Mouse (Mus musculus): ENCODE measurements around the gene Ffar4. TPM values are rescaled to one million over a fixed set of nuclear protein-coding genes. Genes with fewer than 3 reads are reported as not detected.

Gene Ffar4
- polyA plus RNA-seq, 1 experiment from 2014 or later: not detected

GRCm38 (mm10) chr19:38143540-38144271 is 46.8 kb downstream of the Ffar4 start:
- WGBS: 83% methylated on average over 4 of the region's 4 CpGs
- Histone ChIP-seq H3K4me3 (no peak overlapping the region), H3K9me3 (no peaks in the 10 kb centered on the region), H3K4me2 (no peak overlapping the region), H3K36me3 (no peaks in the 10 kb centered on the region), H3K4me1 (replicated peaks) (no peaks in the 10 kb centered on the region), H3K27ac (replicated peaks) (no peak overlapping the region), H3K9ac (no peak overlapping the region), H3K27me3 (no peaks in the 10 kb centered on the region)
- no peak for ATAC-seq (ENCODE audit: low read depth)

- H3K27me3 ChIP-seq: no peaks in the 10 kb centered on the region
- no peaks in the 10 kb centered on the region for H3K4me1 ChIP-seq (replicated peaks)
- 100% methylated on average over 1 of the region's 1 CpGs for WGBS
- H3K27ac ChIP-seq (replicated peaks): no peak overlapping the region
- H3K36me3 ChIP-seq: no peaks in the 10 kb centered on the region
- H3K4me3 ChIP-seq: no peak overlapping the region
- no peak for ATAC-seq (ENCODE audit: low read depth)
- no peak overlapping the region for H3K9ac ChIP-seq
- H3K9me3 ChIP-seq: no peaks in the 10 kb centered on the region
- no peak overlapping the region for H3K4me2 ChIP-seq
Observed at GRCm38 (mm10) chr19:38156243-38156642, 59.4 kb downstream of the Ffar4 start.

GRCm38 (mm10) chr19:38161648-38162354 is 64.9 kb downstream of the Ffar4 start:
- ATAC-seq (ENCODE audit: low read depth): no peak

More at GRCm38 (mm10) chr19:38161648-38162354, 64.9 kb downstream of the Ffar4 start:
- H3K36me3 ChIP-seq: no peaks in the 10 kb centered on the region
- H3K27me3 ChIP-seq: no peaks in the 10 kb centered on the region
- no peak overlapping the region for H3K27ac ChIP-seq (replicated peaks)
- no peaks in the 10 kb centered on the region for H3K4me1 ChIP-seq (replicated peaks)
- no peak overlapping the region for H3K4me3 ChIP-seq
- H3K4me2 ChIP-seq: no peak overlapping the region
- H3K9ac ChIP-seq: no peak overlapping the region
- no peaks in the 10 kb centered on the region for H3K9me3 ChIP-seq
- 95% methylated on average over 21 of the region's 21 CpGs for WGBS

Other genes with a start within 250 kb of the Ffar4 start
- gene Myof, start 53.5 kb upstream of the Ffar4 start, polyA plus RNA-seq (2015; fragmentation: Nextera tagmentation; extraction: Ambion mirVana): 2.9 and 3.4 TPM in 2 replicates
- 7.6 and 9.2 TPM in 2 replicates for gene Cep55, start 42.1 kb upstream of the Ffar4 start, polyA plus RNA-seq (2015; fragmentation: Nextera tagmentation; extraction: Ambion mirVana)
- gene Rbp4, start 28.2 kb downstream of the Ffar4 start, polyA plus RNA-seq (2015; fragmentation: Nextera tagmentation; extraction: Ambion mirVana): 2.9 and 4.6 TPM in 2 replicates
- gene Pde6c, start 35.7 kb downstream of the Ffar4 start, polyA plus RNA-seq (2015; fragmentation: Nextera tagmentation; extraction: Ambion mirVana): 0.14 TPM in 1 of 2 replicates, not detected in the other
- gene Fra10ac1, start 127.1 kb downstream of the Ffar4 start, polyA plus RNA-seq (2015; fragmentation: Nextera tagmentation; extraction: Ambion mirVana): 46.3 and 47.7 TPM in 2 replicates
- gene Lgi1, start 167.5 kb downstream of the Ffar4 start, polyA plus RNA-seq (2015; fragmentation: Nextera tagmentation; extraction: Ambion mirVana): 9.5 and 11.2 TPM in 2 replicates

Data from neural tube, embryonic 13.5 days (tissue).